Mouse (Mus musculus) heart, embryonic 14.5 days (tissue): Measurements from ENCODE around the gene Cga. TPM values are rescaled to one million over a fixed set of nuclear protein-coding genes. Genes with fewer than 3 reads are reported as not detected.
"Not testable (repeated sequence)": the region's sequence is repeated elsewhere in the genome, so short reads cannot be mapped to it uniquely, and the experiment has no call there.

Experiments
- ATAC-seq: fragments of 200-750 bp; cut with Nextera tagmentation; 2 replicates; pipeline ENCODE4 v1.8.0; 2017; ENCODE audit warnings: low read depth, moderate TSS enrichment; ENCODE audit not compliant: insufficient number of reproducible peaks, insufficient read depth, low FRiP score
- H3K27ac ChIP-seq, 2 experiments: fragments of 200-500 bp in 1 of 2; fragments of 300-500 bp in 1 of 2; sonication (generic) in 1 of 2; replicated peaks in 1 of 2; 2 replicates each; pipeline ENCODE4 v1.5.1; 2012 to 2014; ENCODE audit warnings: low read depth in 2 of 2, low read length in 2 of 2, control low read depth in 1 of 2, mild to moderate bottlenecking in 1 of 2, mixed read lengths in 1 of 2; ENCODE audit not compliant: control insufficient read depth in 1 of 2, insufficient read depth in 1 of 2
- H3K27me3 ChIP-seq: fragments of 300-500 bp; sonication (generic); 2 replicates; pipeline ENCODE4 v1.6.1; 2014; ENCODE audit warnings: mild to moderate bottlenecking, low read length, control low read depth; ENCODE audit not compliant: control insufficient read depth, insufficient read depth
- H3K36me3 ChIP-seq: fragments of 300-500 bp; sonication (generic); 2 replicates; pipeline ENCODE4 v1.6.1; 2014; ENCODE audit warnings: mild to moderate bottlenecking, control low read depth, low read length, mixed read lengths; ENCODE audit not compliant: control insufficient read depth, insufficient read depth
- H3K4me1 ChIP-seq, 2 experiments: fragments of 200-500 bp in 1 of 2; fragments of 300-500 bp in 1 of 2; sonication (generic) in 1 of 2; 2 replicates each; pipeline ENCODE4 v1.6.1; 2012 to 2014; ENCODE audit warnings: low read length in 2 of 2, control low read depth in 1 of 2, mixed read lengths in 1 of 2; ENCODE audit not compliant: control insufficient read depth in 2 of 2, insufficient read depth in 2 of 2
- H3K4me2 ChIP-seq: fragments of 300-500 bp; sonication (generic); 2 replicates; pipeline ENCODE4 v1.6.1; 2014; ENCODE audit warnings: mild to moderate bottlenecking, low read length
- H3K4me3 ChIP-seq, 2 experiments: fragments of 200-500 bp in 1 of 2; fragments of 300-500 bp in 1 of 2; sonication (generic) in 1 of 2; 2 replicates each; pipeline ENCODE4 v1.5.1; 2012 to 2014; ENCODE audit warnings: low read length in 2 of 2, mild to moderate bottlenecking in 2 of 2, control low read depth in 1 of 2, low read depth in 1 of 2, moderate library complexity in 1 of 2; ENCODE audit not compliant: control insufficient read depth in 1 of 2, insufficient read depth in 1 of 2
- H3K9ac ChIP-seq: fragments of 300-500 bp; sonication (generic); 2 replicates; pipeline ENCODE4 v1.6.1; 2014; ENCODE audit warnings: mild to moderate bottlenecking, low read length
- H3K9me3 ChIP-seq: fragments of 300-500 bp; sonication (generic); 2 replicates; pipeline ENCODE4 v1.6.1; 2016; ENCODE audit warnings: low read length, control low read depth; ENCODE audit not compliant: control insufficient read depth
- WGBS: fragments of 180-500 bp; shearing (Covaris S2); extraction: QIAGEN DNeasy Blood & Tissue Kit; methylation state at CpG from one replicate; pipeline ENCODE4 v1.1.7; 2014; 5-methylcytosine and 5-hydroxymethylcytosine counted together
- polyA plus RNA-seq: library from polyadenylated mRNA; unstranded; fragments of >200 nt; fragmentation: Nextera tagmentation; extraction: Ambion mirVana; gene quantifications from 2 replicates; pipeline ENCODE4 v1.2.1, GENCODE M21; 2014

Gene Cga
- polyA plus RNA-seq, 1 experiment from 2014 or later: not detected

DNA sequence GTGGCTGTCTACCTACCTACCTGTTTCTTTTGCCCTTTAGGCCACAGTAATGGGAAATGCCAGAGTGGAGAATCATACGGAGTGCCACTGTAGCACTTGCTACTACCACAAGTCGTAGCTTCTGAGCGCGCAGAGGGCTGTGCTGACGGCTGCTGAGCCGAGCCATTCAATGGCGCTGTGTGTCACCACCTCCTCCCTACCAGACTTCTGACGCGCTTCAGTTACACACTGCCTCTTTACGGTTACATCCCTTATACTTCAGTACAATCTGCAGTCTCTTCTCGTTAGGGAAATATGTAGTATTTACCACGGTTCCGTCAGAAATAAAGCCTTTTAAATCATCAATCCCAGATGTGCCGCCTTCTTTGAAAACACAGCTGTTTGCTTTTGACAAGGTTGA, 13.4 kb downstream of the Cga start:
- H3K4me2 ChIP-seq: peak overlapping the region; percentile 5; the same call in 1 of the 2 replicates
- no peak overlapping the region for H3K9ac ChIP-seq

GRCm38 (mm10) chr4:34908127-34908526, 14.5 kb downstream of the Cga start:
- WGBS: 85% methylated on average over 7 of the region's 7 CpGs
- H3K27me3 ChIP-seq: no peaks in the 10 kb centered on the region
- H3K4me2 ChIP-seq: no peak overlapping the region
- no peak overlapping the region for H3K4me3 ChIP-seq
- no peaks in the 10 kb centered on the region for H3K36me3 ChIP-seq
- H3K4me1 ChIP-seq: no peaks in the 10 kb centered on the region; a peak in 1 of 4 replicates
- no peak for ATAC-seq
- no peak overlapping the region for H3K9ac ChIP-seq
- H3K9me3 ChIP-seq: 0 out of 2 replicates have a peak, but pooled peaks cover 4% of the 10 kb centered on the region
- no peak overlapping the region for H3K27ac ChIP-seq

More for the DNA sequence above, 13.4 kb downstream of the Cga start:
- no peaks in the 10 kb centered on the region for H3K36me3 ChIP-seq
- H3K27ac ChIP-seq: no peak overlapping the region
- H3K4me1 ChIP-seq: no peaks in the 10 kb centered on the region; a peak in 1 of 4 replicates
- no peak overlapping the region for H3K4me3 ChIP-seq
- 38% methylated on average over 14 of the region's 14 CpGs for WGBS
- no peaks in the 10 kb centered on the region for H3K27me3 ChIP-seq
- ATAC-seq: no peak
- 0 out of 2 replicates have a peak, but pooled peaks cover 4% of the 10 kb centered on the region for H3K9me3 ChIP-seq

DNA sequence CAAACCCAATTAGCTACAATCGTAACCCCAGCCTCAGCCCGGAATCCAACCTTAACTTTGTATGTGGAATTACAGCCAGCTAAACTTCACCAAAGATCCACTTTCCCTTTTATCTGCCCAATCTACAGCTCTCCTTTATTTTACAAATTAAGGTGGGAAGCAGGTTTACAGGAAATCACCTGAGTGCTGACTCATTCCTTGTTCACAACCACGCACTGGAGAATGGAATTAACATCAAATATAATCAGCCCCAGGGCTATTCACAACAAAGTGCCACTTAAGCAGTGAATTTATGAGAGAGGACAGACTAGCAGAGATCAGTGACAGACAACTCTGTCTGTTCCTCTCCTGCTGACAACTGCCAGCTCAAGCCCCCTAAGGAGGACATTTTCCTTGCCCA, 17.8 kb downstream of the Cga start:
- H3K27ac ChIP-seq: no peak overlapping the region
- no peaks in the 10 kb centered on the region; a peak in 2 of 4 replicates for H3K4me1 ChIP-seq
- no peak overlapping the region for H3K4me2 ChIP-seq
- no peak overlapping the region for H3K4me3 ChIP-seq
- no peaks in the 10 kb centered on the region for H3K36me3 ChIP-seq
- WGBS: 69% methylated on average over 3 of the region's 3 CpGs
- no peak overlapping the region for H3K9ac ChIP-seq
- H3K9me3 ChIP-seq: no peaks in the 10 kb centered on the region
- no peak for ATAC-seq
- no peaks in the 10 kb centered on the region for H3K27me3 ChIP-seq

- no peak for ATAC-seq
- Histone ChIP-seq H3K9me3 (no peaks in the 10 kb centered on the region), H3K27me3 (no peaks in the 10 kb centered on the region), H3K9ac (no peak overlapping the region), H3K27ac (no peak overlapping the region), H3K4me2 (no peak overlapping the region), H3K4me3 (no peak overlapping the region), H3K36me3 (no peaks in the 10 kb centered on the region), H3K4me1 (no peaks in the 10 kb centered on the region; a peak in 2 of 4 replicates)
- 75% methylated on average over 3 of the region's 3 CpGs for WGBS
These were observed 18.6 kb downstream of the Cga start for GRCm38 (mm10) chr4:34912171-34912570.

DNA sequence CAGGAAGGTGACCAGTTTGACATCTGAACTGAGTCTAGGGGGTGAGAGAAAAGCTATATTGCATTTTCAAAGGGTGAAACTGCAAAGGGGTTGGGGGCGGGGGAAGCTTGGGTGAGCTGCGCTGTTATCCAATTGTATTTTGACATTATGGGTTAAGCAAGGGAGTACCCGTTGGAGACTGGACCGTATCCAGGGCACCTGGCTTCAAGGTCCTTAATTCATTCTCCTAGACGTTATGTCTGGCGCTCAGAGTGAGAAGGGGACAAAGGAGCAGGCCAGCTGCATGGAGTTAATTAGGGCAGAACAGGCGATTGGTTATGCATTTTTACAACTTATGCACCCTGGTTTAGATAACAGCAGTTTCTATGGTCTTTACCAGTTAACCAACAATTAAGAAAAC, 23.8 kb downstream of the Cga start:
- H3K4me3 ChIP-seq: no peak overlapping the region
- no peaks in the 10 kb centered on the region for H3K27me3 ChIP-seq
- H3K9me3 ChIP-seq: no peaks in the 10 kb centered on the region
- H3K4me1 ChIP-seq: no peaks in the 10 kb centered on the region; a peak in 1 of 4 replicates
- no peak overlapping the region for H3K9ac ChIP-seq
- WGBS: 77% methylated on average over 7 of the region's 7 CpGs
- H3K36me3 ChIP-seq: no peaks in the 10 kb centered on the region
- no peak for ATAC-seq
- no peak overlapping the region for H3K27ac ChIP-seq
- H3K4me2 ChIP-seq: no peak overlapping the region

GRCm38 (mm10) chr4:34922177-34922870, 28.7 kb downstream of the Cga start:
- no peaks in the 10 kb centered on the region for H3K4me1 ChIP-seq
- no peak overlapping the region for H3K4me3 ChIP-seq
- no peak overlapping the region for H3K27ac ChIP-seq
- H3K36me3 ChIP-seq: no peaks in the 10 kb centered on the region
- H3K27me3 ChIP-seq: no peaks in the 10 kb centered on the region
- no peaks in the 10 kb centered on the region for H3K9me3 ChIP-seq
- ATAC-seq: no peak
- no peak overlapping the region for H3K9ac ChIP-seq
- WGBS: 68% methylated on average over 6 of the region's 6 CpGs
- no peak overlapping the region for H3K4me2 ChIP-seq

GRCm38 (mm10) chr4:34928386-34928785, 34.8 kb downstream of the Cga start:
- not testable (repeated sequence) for H3K36me3 ChIP-seq, H3K27me3 ChIP-seq, H3K9me3 ChIP-seq, ATAC-seq, H3K4me1 ChIP-seq, H3K4me2 ChIP-seq, H3K4me3 ChIP-seq, H3K9ac ChIP-seq, H3K27ac ChIP-seq
- WGBS: 75% methylated on average over 7 of the region's 7 CpGs

- no peak overlapping the region for H3K4me3 ChIP-seq
- ATAC-seq: no peak
- no peaks in the 10 kb centered on the region for H3K4me1 ChIP-seq
- WGBS: 91% methylated on average over 25 of the region's 25 CpGs
- H3K9me3 ChIP-seq: no peaks in the 10 kb centered on the region
- no peaks in the 10 kb centered on the region for H3K27me3 ChIP-seq
- H3K36me3 ChIP-seq: no peaks in the 10 kb centered on the region
- no peak overlapping the region for H3K4me2 ChIP-seq
- H3K9ac ChIP-seq: no peak overlapping the region
- H3K27ac ChIP-seq: no peak overlapping the region
These were observed 47.5 kb downstream of the Cga start for GRCm38 (mm10) chr4:34941046-34941445.
